Mouse (Mus musculus) skeletal muscle tissue, postnatal 0 days (tissue): ENCODE measurements around the gene Tex26. TPM values are rescaled to one million over a fixed set of nuclear protein-coding genes. Genes with fewer than 3 reads are reported as not detected.

Experiments
- polyA plus RNA-seq: library from polyadenylated mRNA; unstranded; fragments of >200 nt; fragmentation: Nextera tagmentation; extraction: Ambion mirVana; gene quantifications from 2 replicates; pipeline ENCODE4 v1.2.1, GENCODE M21; 2015

Tex26 gene
- polyA plus RNA-seq: 0.32 and 0.39 TPM in 2 replicates

DNA sequence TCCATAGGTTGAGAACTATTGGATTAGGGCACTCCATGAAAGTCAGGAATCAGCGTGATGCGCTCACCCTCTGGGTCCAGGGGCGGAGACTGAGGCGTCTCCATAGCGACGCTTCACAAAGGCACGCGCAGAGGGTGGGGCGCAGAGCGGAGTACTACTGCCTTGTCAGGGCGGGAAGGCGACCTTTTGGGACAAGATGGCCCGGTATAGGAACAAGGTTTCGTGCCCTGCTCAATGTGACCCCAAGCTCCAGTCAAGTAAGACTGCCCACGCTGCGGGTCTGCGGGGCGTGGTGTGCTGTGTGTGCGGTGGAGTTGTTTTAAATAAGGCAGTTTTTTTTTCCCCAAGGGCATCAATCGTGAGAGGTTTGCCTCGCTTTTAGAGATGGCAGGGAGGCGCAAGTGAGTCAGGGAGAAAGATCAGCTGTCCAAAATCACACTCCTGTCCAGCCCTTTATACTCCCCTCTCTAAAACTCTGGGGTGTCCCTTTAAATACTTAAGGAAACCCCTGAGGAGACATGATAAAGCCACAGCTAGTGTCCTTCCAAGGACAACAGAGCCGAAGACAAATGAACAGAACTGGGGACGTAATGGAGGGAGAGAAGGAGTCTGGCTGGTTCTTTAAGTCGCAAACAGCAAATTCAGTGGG is at the start of gene Tex26:
Gene Tex26, plus strand, starts transcription at position 130 of the 649 bp plus-strand sequence.

DNA sequence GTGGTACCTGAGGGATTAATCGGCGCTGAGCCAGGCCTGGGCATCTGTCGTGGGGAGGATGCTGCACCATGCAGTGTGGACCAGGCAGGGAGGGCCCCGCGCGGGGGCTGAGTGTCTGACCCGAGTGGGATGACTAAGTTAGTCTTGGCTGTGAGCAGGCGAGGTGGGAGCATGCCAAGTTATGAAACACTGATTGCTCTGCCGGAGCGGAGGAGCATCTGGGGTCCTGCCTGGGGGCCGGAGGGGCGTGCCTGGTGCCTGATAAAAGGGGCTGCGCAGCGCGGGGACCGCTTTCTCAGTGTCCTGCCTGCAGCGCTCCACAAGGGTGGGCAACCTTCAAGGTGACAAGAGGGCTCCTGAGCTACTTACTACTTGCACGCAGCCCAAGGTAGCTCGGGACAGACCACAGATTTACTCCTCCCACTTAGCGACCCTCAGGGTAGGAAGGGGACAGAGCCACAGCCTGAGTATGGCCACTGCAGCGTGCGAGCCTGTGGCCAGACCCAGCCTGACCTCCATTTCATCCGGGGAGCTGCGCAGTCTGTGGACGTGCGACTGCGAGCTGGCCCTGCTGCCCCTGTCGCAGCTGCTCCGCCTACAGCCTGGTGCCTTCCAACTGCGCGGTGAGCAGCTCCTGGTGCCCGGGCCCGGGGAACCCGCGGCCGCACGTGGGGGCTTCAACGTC is 27.8 kb upstream of the Tex26 start, which contains the start of gene Medag:
Gene Medag, plus strand, starts transcription at position 241 of the 685 bp plus-strand sequence.

Other genes starting within 250 kb of the Tex26 start
- 22.4 and 27.8 TPM in 2 replicates for gene Alox5ap, start 174.9 kb upstream of the Tex26 start, polyA plus RNA-seq
- 7.2 and 8.3 TPM in 2 replicates for gene Medag, start 27.9 kb upstream of the Tex26 start, polyA plus RNA-seq
- 0.14 and 0.28 TPM in 2 replicates for gene Wdr95, start 89.0 kb downstream of the Tex26 start, polyA plus RNA-seq
- gene Hsph1, start 196.7 kb downstream of the Tex26 start, polyA plus RNA-seq: 14.3 and 14.7 TPM in 2 replicates
- gene B3glct, start 238.6 kb downstream of the Tex26 start, polyA plus RNA-seq: 4.3 and 5.8 TPM in 2 replicates